Mouse (Mus musculus) MEL (cell line): Measurements from ENCODE around the gene Zfp318. TPM values are rescaled to one million over a fixed set of nuclear protein-coding genes. Genes with fewer than 3 reads are reported as not detected.

Experiments used
- DNase-seq: peaks from one replicate; pipeline ENCODE4 v3.0.0; 2011; ENCODE audit warnings: low read depth, low spot score
- H3K27ac ChIP-seq: 2 replicates; pipeline ENCODE4 v1.5.1; 2012; ENCODE audit warnings: low read depth, mild to moderate bottlenecking, control low read depth, low read length, moderate library complexity; ENCODE audit not compliant: control insufficient read depth
- H3K27me3 ChIP-seq, 2 experiments: fragments of 150-350 bp in 1 of 2; sonication (generic) in 1 of 2; 2 replicates each; pipeline ENCODE4 v1.6.1; 2012; ENCODE audit warnings: low read length in 2 of 2, mild to moderate bottlenecking in 2 of 2, improper control_type of control experiment in 1 of 2, moderate library complexity in 1 of 2; ENCODE audit not compliant: insufficient read depth in 2 of 2, control insufficient read depth in 1 of 2
- H3K36me3 ChIP-seq, 2 experiments: 2 replicates each; pipeline ENCODE4 v1.6.1; 2012 to 2014; ENCODE audit warnings: low read length in 2 of 2, improper control_type of control experiment in 1 of 2, inconsistent platforms in 1 of 2, mild to moderate bottlenecking in 1 of 2; ENCODE audit not compliant: insufficient read depth in 2 of 2, control insufficient read depth in 1 of 2
- H3K4me1 ChIP-seq, 2 experiments: fragments of 150-350 bp in 1 of 2; sonication (generic) in 1 of 2; 2 replicates each; pipeline ENCODE4 v1.6.1; 2012; ENCODE audit warnings: low read length in 2 of 2, improper control_type of control experiment in 1 of 2, mild to moderate bottlenecking in 1 of 2; ENCODE audit not compliant: insufficient read depth in 2 of 2, control insufficient read depth in 1 of 2
- H3K4me3 ChIP-seq, 2 experiments: fragments of 150-350 bp in 1 of 2; sonication (generic) in 1 of 2; 2 replicates each; pipeline ENCODE4 v1.5.1; 2012; ENCODE audit warnings: low read depth in 2 of 2, low read length in 2 of 2, mild to moderate bottlenecking in 2 of 2, moderate library complexity in 2 of 2, control low read depth in 1 of 2, improper control_type of control experiment in 1 of 2; ENCODE audit not compliant: control insufficient read depth in 1 of 2, insufficient read depth in 1 of 2
- H3K79me2 ChIP-seq: 2 replicates; pipeline ENCODE4 v1.6.1; 2012; ENCODE audit warnings: mild to moderate bottlenecking, low read length, moderate library complexity; ENCODE audit not compliant: control insufficient read depth, poor library complexity, insufficient read depth
- H3K9ac ChIP-seq: 2 replicates; pipeline ENCODE4 v1.6.1; 2012; ENCODE audit warnings: low read depth, mild to moderate bottlenecking, control low read depth, low read length, moderate library complexity; ENCODE audit not compliant: control insufficient read depth, poor library complexity, severe bottlenecking
- H3K9me3 ChIP-seq: fragments of 150-350 bp; sonication (generic); replicated peaks from 2 replicates; pipeline ENCODE4 v1.6.1; 2012; ENCODE audit warnings: mild to moderate bottlenecking, low read length, improper control_type of control experiment, moderate library complexity; ENCODE audit not compliant: insufficient read depth
- BHLHE40 ChIP-seq: IDR thresholded peaks from 2 replicates; pipeline ENCODE4 v1.6.1; 2012; ENCODE audit warnings: low read depth, mild to moderate bottlenecking, inconsistent platforms, low read length, improper control_type of control experiment, borderline replicate concordance
- CHD2 ChIP-seq: IDR thresholded peaks from 2 replicates; pipeline ENCODE4 v1.6.1; 2011; ENCODE audit warnings: low read length, improper control_type of control experiment
- ELF1 ChIP-seq: IDR thresholded peaks from 2 replicates; pipeline ENCODE4 v1.6.1; 2014; ENCODE audit warnings: low read depth, mild to moderate bottlenecking, inconsistent platforms, low read length, improper control_type of control experiment, moderate library complexity
- EP300 ChIP-seq, 2 experiments: IDR thresholded peaks; 2 replicates each; pipeline ENCODE4 v1.6.1; 2011; ENCODE audit warnings: improper control_type of control experiment in 2 of 2, low read length in 2 of 2, low read depth in 1 of 2, mild to moderate bottlenecking in 1 of 2
- GABPA ChIP-seq: IDR thresholded peaks from 2 replicates; pipeline ENCODE4 v1.6.1; 2012; ENCODE audit warnings: low read depth, mild to moderate bottlenecking, inconsistent platforms, low read length, improper control_type of control experiment, moderate library complexity
- GATA1 ChIP-seq: IDR thresholded peaks from 2 replicates; pipeline ENCODE4 v1.6.1; 2011; ENCODE audit warnings: low read depth, low read length, improper control_type of control experiment
- HCFC1 ChIP-seq: IDR thresholded peaks from 2 replicates; pipeline ENCODE4 v1.6.1; 2012; ENCODE audit warnings: low read depth, mild to moderate bottlenecking, inconsistent platforms, low read length, improper control_type of control experiment, moderate library complexity
- MAFK ChIP-seq: IDR thresholded peaks from 2 replicates; pipeline ENCODE4 v1.6.1; 2011; ENCODE audit warnings: low read depth, mild to moderate bottlenecking, low read length, improper control_type of control experiment, borderline replicate concordance
- MAX ChIP-seq: IDR thresholded peaks from 2 replicates; pipeline ENCODE4 v1.6.1; 2011; ENCODE audit warnings: low read length, improper control_type of control experiment
- MAZ ChIP-seq: IDR thresholded peaks from 2 replicates; pipeline ENCODE4 v1.6.1; 2012; ENCODE audit warnings: low read depth, mild to moderate bottlenecking, inconsistent platforms, low read length, improper control_type of control experiment
- MXI1 ChIP-seq: IDR thresholded peaks from 2 replicates; pipeline ENCODE4 v1.6.1; 2011; ENCODE audit warnings: mild to moderate bottlenecking, low read depth, low read length, improper control_type of control experiment
- MYC ChIP-seq: IDR thresholded peaks from 2 replicates; pipeline ENCODE4 v1.6.1; 2011; ENCODE audit warnings: low read depth, mild to moderate bottlenecking, low read length, improper control_type of control experiment, moderate library complexity
- NELFE ChIP-seq: IDR thresholded peaks from 2 replicates; pipeline ENCODE4 v1.6.1; 2011; ENCODE audit warnings: low read depth, low read length, improper control_type of control experiment
- NRF1 ChIP-seq: IDR thresholded peaks from 2 replicates; pipeline ENCODE4 v1.6.1; 2014; ENCODE audit warnings: low read depth, mild to moderate bottlenecking, inconsistent platforms, low read length, improper control_type of control experiment, moderate library complexity; ENCODE audit not compliant: poor library complexity, insufficient read depth, severe bottlenecking
- POLR2A ChIP-seq, 2 experiments: IDR thresholded peaks; 2 replicates each; pipeline ENCODE4 v1.6.1; 2011 to 2012; ENCODE audit warnings: low read length in 2 of 2, mild to moderate bottlenecking in 2 of 2, control low read depth in 1 of 2, improper control_type of control experiment in 1 of 2, low read depth in 1 of 2, moderate library complexity in 1 of 2; ENCODE audit not compliant: control insufficient read depth in 1 of 2, insufficient read depth in 1 of 2, poor library complexity in 1 of 2
- POLR2AphosphoS2 ChIP-seq: IDR thresholded peaks from 2 replicates; pipeline ENCODE4 v1.6.1; 2011; ENCODE audit warnings: low read length, improper control_type of control experiment
- SIN3A ChIP-seq: IDR thresholded peaks from 2 replicates; pipeline ENCODE4 v1.6.1; 2012; ENCODE audit warnings: low read length, improper control_type of control experiment, inconsistent platforms
- TBP ChIP-seq: IDR thresholded peaks from 2 replicates; pipeline ENCODE4 v1.8.0; 2011; ENCODE audit warnings: low read depth, low read length, improper control_type of control experiment
- TCF12 ChIP-seq: IDR thresholded peaks from 2 replicates; pipeline ENCODE4 v1.6.1; 2014; ENCODE audit warnings: low read depth, mild to moderate bottlenecking, inconsistent platforms, low read length, improper control_type of control experiment, moderate library complexity
- USF1 ChIP-seq: IDR thresholded peaks from 2 replicates; pipeline ENCODE4 v1.6.1; 2014; ENCODE audit warnings: low read depth, mild to moderate bottlenecking, inconsistent platforms, low read length, improper control_type of control experiment, moderate library complexity
- USF2 ChIP-seq, 2 experiments: IDR thresholded peaks; 2 replicates each; pipeline ENCODE4 v1.6.1; 2011 to 2012; ENCODE audit warnings: improper control_type of control experiment in 2 of 2, low read length in 2 of 2, borderline replicate concordance in 1 of 2, inconsistent platforms in 1 of 2, low read depth in 1 of 2, mild to moderate bottlenecking in 1 of 2; ENCODE audit not compliant: insufficient read depth in 1 of 2
- ZMIZ1 ChIP-seq: IDR thresholded peaks from 2 replicates; pipeline ENCODE4 v1.6.1; 2012; ENCODE audit warnings: low read depth, mild to moderate bottlenecking, inconsistent platforms, low read length, improper control_type of control experiment, moderate library complexity
- polyA plus RNA-seq, 2 experiments: library from polyadenylated mRNA; stranded (reverse) in 1 of 2; unstranded in 1 of 2; fragments of >175 nt in 1 of 2; fragments of >200 nt in 1 of 2; gene quantifications; 2 replicates each; pipeline versions ENCODE4 v1.2.1 to v1.2.4; 2012; ENCODE audit warnings: low replicate concordance in 2 of 2, low read depth in 1 of 2; ENCODE audit not compliant: insufficient read length in 2 of 2, insufficient read depth in 1 of 2, missing spikeins in 1 of 2
- total RNA-seq: library from RNA; depleted of rRNA; stranded (reverse); fragments of 300-350 nt; gene quantifications from 2 replicates; pipeline ENCODE4 v1.2.3, GENCODE M21; 2012; rRNA removed

Zfp318 gene
- total RNA-seq (7.9 and 8.1 TPM in 2 replicates), polyA plus RNA-seq (10 to 100 TPM; 21.3 to 36.8 TPM)

GRCm38 (mm10) chr17:46383294-46384060, at the start of gene Zfp318:
Gene Zfp318 (plus strand): TSS chr17:46383731.
- Histone ChIP-seq H3K4me1 (peaks cover 3 to 10% of the 10 kb centered on the region in 2 experiments; a peak in 3 of 4 replicates), H3K9me3 (no peaks in the 10 kb centered on the region), H3K36me3 (peaks cover 0 to 10% of the 10 kb centered on the region in 2 experiments; a peak in 3 of 4 replicates), H3K9ac (peak within 1 kb of the TSS; percentile 97), H3K4me3 (peak within 1 kb of the TSS; percentile 92 to 99), H3K27me3 (no peaks in the 10 kb centered on the region), H3K79me2 (peaks cover 9% of the 10 kb centered on the region; the same call in 1 of the 2 replicates), H3K27ac (peak within 1 kb of the TSS; percentile 78)
- peak; percentile 97 for DNase-seq
- TF ChIP-seq HCFC1 = peak; percentile 65; the same call in 1 of the 2 replicates
- no peak for TF ChIP-seq BHLHE40
- peak; percentile 94 for TF ChIP-seq NRF1
- no peak for TF ChIP-seq GATA1
- no peak for TF ChIP-seq ELF1
- TF ChIP-seq POLR2AphosphoS2 = peak; percentile 86; the same call in 1 of the 2 replicates
- no peak for TF ChIP-seq CHD2
- peak; percentile 79 for TF ChIP-seq NELFE
- no peak for TF ChIP-seq MAFK
- peak; percentile 44 to 91; a peak in 3 of 4 replicates for TF ChIP-seq USF2 (IDR thresholded peaks at IDR 0.05; ENCODE audit: borderline replicate concordance in 1 of 2, insufficient read depth in 1 of 2, low read depth in 1 of 2, low read length in 2 of 2)
- no peak for TF ChIP-seq GABPA
- TF ChIP-seq MAX = peak; percentile 92
- TF ChIP-seq ZMIZ1 = peak; percentile 49
- TF ChIP-seq MXI1 = peak; percentile 70
- peak; percentile 40; the same call in 1 of the 2 replicates for TF ChIP-seq SIN3A
- peak; percentile 100 for TF ChIP-seq USF1
- no peak for TF ChIP-seq MYC
- peak; percentile 88; the same call in 1 of the 2 replicates for TF ChIP-seq MAZ
- 0 out of 2 replicates have a peak, but pooled peaks have one; percentile 27 for TF ChIP-seq TBP
- TF ChIP-seq TCF12 = 0 out of 2 replicates have a peak, but pooled peaks have one; percentile 25
- no peak for TF ChIP-seq EP300 (IDR thresholded peaks at IDR 0.05; ENCODE audit: low read depth in 1 of 2, low read length in 2 of 2)
- peak; percentile 97 to 98 for TF ChIP-seq POLR2A (IDR thresholded peaks at IDR 0.05; ENCODE audit: control insufficient read depth in 1 of 2, insufficient read depth in 1 of 2, low read depth in 1 of 2, low read length in 2 of 2, poor library complexity in 1 of 2)
